Mouse (Mus musculus) liver, embryonic 13.5 days (tissue): ENCODE results near the gene Sh2d3c. TPM values are rescaled to one million over a fixed set of nuclear protein-coding genes. Genes with fewer than 3 reads are reported as not detected.
A peak's percentile ranks its signal among the peaks of the same experiment; 100 is the strongest.

Experiments
- ATAC-seq: fragments of 200-750 bp; cut with Nextera tagmentation; 2 replicates; pipeline ENCODE4 v1.8.0; 2017; ENCODE audit warnings: low read depth, mild to moderate bottlenecking, moderate number of reproducible peaks, moderate library complexity
- DNase-seq: peaks from one replicate; pipeline ENCODE4 v3.0.0; 2022
- H3K27ac ChIP-seq: fragments of 300-500 bp; sonication (generic); 2 replicates; pipeline ENCODE4 v1.5.1; 2015; ENCODE audit warnings: moderate library complexity, mild to moderate bottlenecking, inconsistent platforms
- H3K27me3 ChIP-seq: fragments of 300-500 bp; sonication (generic); 2 replicates; pipeline ENCODE4 v1.6.1; 2015; ENCODE audit warnings: mild to moderate bottlenecking, inconsistent platforms
- H3K36me3 ChIP-seq: fragments of 300-500 bp; sonication (generic); 2 replicates; pipeline ENCODE4 v1.6.1; 2015; ENCODE audit warnings: mild to moderate bottlenecking, inconsistent platforms
- H3K4me1 ChIP-seq: fragments of 300-500 bp; sonication (generic); replicated peaks from 2 replicates; pipeline ENCODE4 v1.6.1; 2015; ENCODE audit warnings: inconsistent platforms
- H3K4me2 ChIP-seq: fragments of 300-500 bp; sonication (generic); 2 replicates; pipeline ENCODE4 v1.6.1; 2015; ENCODE audit warnings: inconsistent platforms, mild to moderate bottlenecking, moderate library complexity
- H3K4me3 ChIP-seq: fragments of 300-500 bp; sonication (generic); replicated peaks from 2 replicates; pipeline ENCODE4 v1.5.1; 2015; ENCODE audit warnings: mild to moderate bottlenecking, inconsistent platforms
- H3K9ac ChIP-seq: fragments of 300-500 bp; sonication (generic); 2 replicates; pipeline ENCODE4 v1.6.1; 2015; ENCODE audit warnings: mild to moderate bottlenecking, inconsistent platforms
- H3K9me3 ChIP-seq: fragments of 300-500 bp; sonication (generic); replicated peaks from 2 replicates; pipeline ENCODE4 v1.6.1; 2016; ENCODE audit warnings: inconsistent platforms
- WGBS: fragments of 180-500 bp; shearing (Covaris S2); methylation state at CpG from one replicate; pipeline ENCODE4 v1.1.7; 2015; ENCODE audit not compliant: insufficient replicate concordance; 5-methylcytosine and 5-hydroxymethylcytosine counted together
- polyA plus RNA-seq: library from polyadenylated mRNA; unstranded; fragments of >200 nt; fragmentation: Nextera tagmentation; extraction: Ambion mirVana; gene quantifications from 2 replicates; pipeline ENCODE4 v1.2.1, GENCODE M21; 2015

Gene Sh2d3c
- polyA plus RNA-seq, 1 experiment from 2014 or later: 5.4 TPM

DNA sequence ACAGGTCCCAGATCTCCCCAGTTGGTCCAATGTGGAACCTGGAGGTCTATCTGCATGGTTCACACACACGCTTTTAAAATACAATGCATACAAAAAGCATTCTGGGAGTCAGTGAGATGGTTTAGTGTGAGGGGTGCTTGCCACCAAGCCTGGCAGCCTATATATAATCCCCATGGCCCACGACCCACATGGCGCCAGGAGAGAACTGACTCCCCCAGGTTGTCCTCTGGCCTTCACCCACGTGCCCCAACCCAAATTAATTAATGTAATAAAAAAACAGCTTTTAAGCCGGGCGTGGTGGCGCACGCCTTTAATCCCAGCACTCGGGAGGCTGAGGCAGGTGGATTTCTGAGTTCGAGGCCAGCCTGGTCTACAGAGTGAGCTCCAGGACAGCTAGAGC lies 37.2 kb upstream of the Sh2d3c start:
- no peak for DNase-seq
- H3K27me3 ChIP-seq: no peaks in the 10 kb centered on the region
- H3K4me3 ChIP-seq: no peak overlapping the region
- H3K9me3 ChIP-seq: no peaks in the 10 kb centered on the region
- H3K36me3 ChIP-seq: peaks cover 77% of the 10 kb centered on the region
- no peak for ATAC-seq
- no peak overlapping the region for H3K27ac ChIP-seq
- no peak overlapping the region for H3K4me2 ChIP-seq
- peaks cover 3% of the 10 kb centered on the region; the same call in 1 of the 2 replicates for H3K4me1 ChIP-seq
- H3K9ac ChIP-seq: no peak overlapping the region
- 88% methylated on average over 10 of the region's 10 CpGs for WGBS

DNA sequence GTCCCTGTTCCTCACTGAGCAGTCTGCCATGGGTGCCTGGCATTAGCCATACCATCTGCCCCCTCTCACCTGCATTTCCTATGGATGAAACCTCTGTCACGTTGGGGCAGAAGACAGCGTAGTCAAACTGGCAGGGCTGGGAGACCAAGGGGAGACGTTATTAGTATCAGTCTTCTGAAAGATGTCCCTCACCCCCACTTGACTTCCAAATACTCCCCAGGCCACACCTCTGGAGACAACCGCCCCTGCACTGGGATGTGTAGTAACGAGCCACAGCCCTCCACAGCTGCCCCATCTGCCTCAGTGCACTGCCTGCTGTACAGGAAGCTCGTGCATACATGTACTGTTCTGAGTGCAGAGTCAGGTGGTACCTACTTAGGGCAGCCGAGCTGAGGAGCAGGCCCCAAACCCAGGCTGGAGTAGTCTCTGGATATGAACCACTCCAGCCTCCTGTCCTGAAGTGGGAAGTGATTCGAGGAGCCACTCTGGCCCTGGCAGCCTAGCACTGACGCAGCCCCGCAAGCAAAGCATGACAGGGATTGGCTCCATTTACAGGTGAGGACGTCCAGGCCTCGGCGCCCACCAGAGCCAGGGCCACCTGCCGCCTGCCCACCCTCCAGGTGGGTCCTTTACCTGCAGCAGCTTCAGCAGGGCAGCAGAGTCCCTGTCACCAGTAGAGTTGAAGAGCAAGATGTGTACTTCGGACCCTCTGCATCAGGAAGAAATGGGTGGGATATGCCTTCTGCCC lies 36.0 kb upstream of the Sh2d3c start:
- H3K4me2 ChIP-seq: no peak overlapping the region
- H3K9ac ChIP-seq: no peak overlapping the region
- no peak overlapping the region for H3K27ac ChIP-seq
- peaks cover 10% of the 10 kb centered on the region for H3K4me1 ChIP-seq
- no peaks in the 10 kb centered on the region for H3K9me3 ChIP-seq
- H3K36me3 ChIP-seq: peaks cover 73% of the 10 kb centered on the region
- DNase-seq (no peak), ATAC-seq (no peak)
- H3K4me3 ChIP-seq: no peak overlapping the region
- 80% methylated on average over 15 of the region's 15 CpGs for WGBS
- H3K27me3 ChIP-seq: no peaks in the 10 kb centered on the region

DNA sequence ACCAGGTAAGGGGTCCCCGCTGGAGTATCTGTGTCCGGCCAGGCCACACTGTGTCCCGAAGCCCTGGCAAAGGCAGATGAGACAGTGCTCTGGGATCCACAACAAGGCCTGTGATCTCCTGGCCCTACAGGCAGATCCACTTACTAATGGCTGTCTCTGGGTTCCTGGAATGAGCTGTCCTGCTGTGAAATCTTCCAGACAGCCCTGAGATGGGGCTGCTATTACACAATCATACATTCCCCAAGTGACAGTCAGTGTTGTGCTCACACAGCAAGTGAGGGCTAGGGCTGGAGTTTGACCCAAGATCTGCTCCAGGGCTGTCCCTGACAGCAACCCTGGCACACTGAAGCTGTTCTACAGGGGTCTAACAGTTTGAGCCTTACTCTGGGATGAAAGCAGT lies 35.0 kb upstream of the Sh2d3c start:
- peaks cover 73% of the 10 kb centered on the region for H3K36me3 ChIP-seq
- H3K4me1 ChIP-seq: peaks cover 17% of the 10 kb centered on the region
- H3K27ac ChIP-seq: no peak overlapping the region
- H3K4me3 ChIP-seq: no peak overlapping the region
- DNase-seq (no peak), ATAC-seq (no peak)
- no peak overlapping the region for H3K4me2 ChIP-seq
- no peak overlapping the region for H3K9ac ChIP-seq
- H3K9me3 ChIP-seq: no peaks in the 10 kb centered on the region
- H3K27me3 ChIP-seq: no peaks in the 10 kb centered on the region
- WGBS: 89% methylated on average over 3 of the region's 3 CpGs

DNA sequence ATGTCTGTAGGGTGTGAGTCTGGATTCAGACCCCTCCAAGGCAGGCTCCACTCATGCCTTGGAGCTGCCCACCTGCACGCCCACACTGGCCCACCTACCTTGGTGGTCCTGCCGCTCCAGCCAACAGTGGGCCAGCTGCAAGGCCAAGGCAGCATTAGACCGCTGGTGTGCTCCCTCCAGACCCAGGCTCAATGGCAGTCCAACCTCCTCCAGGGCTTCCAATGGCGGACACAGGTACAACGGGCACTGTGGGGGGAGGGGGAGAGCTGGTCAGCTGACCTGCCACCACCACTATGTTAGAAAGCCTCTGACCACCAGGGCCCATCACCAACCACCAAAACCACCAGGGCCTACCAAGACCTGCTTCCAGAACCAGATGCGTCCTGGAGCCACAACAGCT lies 34.2 kb upstream of the Sh2d3c start:
- WGBS: 79% methylated on average over 6 of the region's 6 CpGs
- H3K4me3 ChIP-seq: no peak overlapping the region
- peaks cover 22% of the 10 kb centered on the region for H3K4me1 ChIP-seq
- no peaks in the 10 kb centered on the region for H3K27me3 ChIP-seq
- no peak overlapping the region for H3K4me2 ChIP-seq
- H3K36me3 ChIP-seq: peaks cover 68% of the 10 kb centered on the region
- DNase-seq: no peak
- H3K27ac ChIP-seq: no peak overlapping the region
- no peaks in the 10 kb centered on the region for H3K9me3 ChIP-seq
- no peak overlapping the region for H3K9ac ChIP-seq
- no peak for ATAC-seq

DNA sequence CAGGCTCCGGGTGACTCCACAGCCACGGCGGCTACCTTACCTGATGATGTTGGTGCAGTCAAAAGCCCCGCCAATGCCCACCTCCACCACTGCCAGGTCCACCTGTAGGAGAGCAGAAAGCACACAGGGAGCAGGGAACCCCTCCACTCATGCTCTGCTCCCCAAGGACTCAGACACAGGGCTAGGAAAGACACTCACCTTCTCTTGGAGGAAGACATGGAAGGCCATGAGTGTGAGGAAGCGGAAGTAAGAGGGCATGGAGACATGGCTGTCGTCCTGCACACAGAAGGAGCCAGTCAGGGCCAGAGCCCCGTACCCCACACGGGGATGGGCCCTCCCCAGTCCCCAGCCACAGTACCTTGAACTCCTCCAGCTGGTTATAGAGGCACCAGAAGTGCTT lies 33.3 kb upstream of the Sh2d3c start:
- Histone ChIP-seq H3K27ac (no peak overlapping the region), H3K4me2 (no peak overlapping the region), H3K27me3 (no peaks in the 10 kb centered on the region), H3K36me3 (peaks cover 64% of the 10 kb centered on the region), H3K9me3 (no peaks in the 10 kb centered on the region), H3K9ac (no peak overlapping the region), H3K4me1 (peaks cover 32% of the 10 kb centered on the region), H3K4me3 (no peak overlapping the region)
- DNase-seq (no peak), ATAC-seq (no peak)
- 86% methylated on average over 8 of the region's 8 CpGs for WGBS

DNA sequence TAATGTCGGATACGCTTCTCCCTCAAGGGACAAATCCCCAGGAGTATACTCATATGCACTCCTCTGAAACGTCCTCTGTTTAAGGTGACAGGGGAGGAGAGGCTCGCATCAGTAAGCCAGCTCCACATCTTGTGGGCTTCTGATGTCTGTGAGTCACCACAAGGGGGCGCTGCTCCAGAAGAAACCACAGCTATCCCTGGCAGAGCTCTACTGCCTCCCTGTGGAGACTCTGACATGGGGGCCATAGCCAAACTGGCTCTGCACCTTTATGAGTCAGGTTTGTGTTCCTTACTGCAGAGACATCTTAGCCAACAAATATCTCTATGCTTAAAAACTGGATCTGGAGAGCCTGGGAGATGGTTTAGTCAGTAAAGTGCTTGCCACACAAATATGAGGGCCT lies 31.4 kb upstream of the Sh2d3c start:
- Histone ChIP-seq H3K4me3 (no peak overlapping the region), H3K9me3 (no peaks in the 10 kb centered on the region), H3K36me3 (peaks cover 46% of the 10 kb centered on the region), H3K27me3 (no peaks in the 10 kb centered on the region), H3K9ac (no peak overlapping the region), H3K27ac (no peak overlapping the region), H3K4me2 (no peak overlapping the region), H3K4me1 (peaks cover 48% of the 10 kb centered on the region)
- ATAC-seq (no peak), DNase-seq (peak; percentile 75)
- 26% methylated on average over 5 of the region's 5 CpGs for WGBS

DNA sequence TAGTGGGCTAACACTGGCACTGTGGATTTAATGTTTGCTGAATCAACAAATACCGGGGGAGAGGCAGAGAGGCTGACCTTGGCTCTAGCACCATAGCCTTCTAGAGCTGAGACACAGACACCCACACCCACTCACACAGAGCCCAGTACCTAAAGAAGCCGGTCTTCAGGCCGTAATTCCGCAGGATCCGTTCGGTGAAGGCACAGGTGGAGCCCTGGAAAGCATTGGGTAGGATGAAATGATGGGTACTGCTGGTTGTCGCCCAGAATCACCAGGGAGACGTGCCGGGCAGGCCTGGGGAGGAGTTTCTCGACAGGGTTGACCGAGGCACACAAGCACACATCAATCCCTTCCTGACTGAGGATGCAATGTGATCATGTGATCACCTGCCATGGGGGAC lies 29.8 kb upstream of the Sh2d3c start:
- Histone ChIP-seq H3K4me2 (peak overlapping the region; percentile 98; the same call in 1 of the 2 replicates), H3K4me3 (peak overlapping the region; percentile 10; the same call in 1 of the 2 replicates)

DNA sequence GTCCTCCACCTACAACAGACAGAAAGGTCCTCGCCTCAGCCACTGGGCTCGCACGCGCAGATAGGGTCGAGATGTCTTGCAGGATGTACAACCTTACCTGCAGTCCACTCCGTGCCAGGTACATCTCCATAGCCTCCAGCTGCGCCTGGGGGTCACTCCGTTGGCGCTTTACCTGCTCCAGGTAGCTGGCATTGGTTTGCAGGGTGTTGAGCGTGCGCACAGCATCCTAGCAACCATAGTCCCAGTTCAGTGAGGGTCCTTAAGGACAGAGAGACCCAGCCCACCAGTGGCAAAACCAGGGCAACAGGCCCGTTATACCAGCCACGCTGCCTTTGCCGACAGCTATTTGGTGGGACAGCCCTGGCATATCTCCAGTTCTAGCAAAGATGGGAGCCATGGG lies 28.4 kb upstream of the Sh2d3c start:
- Histone ChIP-seq H3K4me2 (peak overlapping the region; percentile 98), H3K9ac (peak overlapping the region; percentile 90), H3K27ac (0 out of 2 replicates have a peak overlapping the region, but pooled peaks have one; percentile 15), H3K4me3 (peak overlapping the region; percentile 82), H3K9me3 (no peaks in the 10 kb centered on the region), H3K4me1 (peaks cover 52% of the 10 kb centered on the region), H3K36me3 (peaks cover 15% of the 10 kb centered on the region), H3K27me3 (no peaks in the 10 kb centered on the region)
- ATAC-seq: no peak
- WGBS: 85% methylated on average over 14 of the region's 14 CpGs
- no peak for DNase-seq

More for the DNA sequence above, 29.8 kb upstream of the Sh2d3c start:
- Histone ChIP-seq H3K9me3 (no peaks in the 10 kb centered on the region), H3K27ac (peak overlapping the region; percentile 26), H3K36me3 (peaks cover 29% of the 10 kb centered on the region), H3K27me3 (no peaks in the 10 kb centered on the region), H3K4me1 (peaks cover 52% of the 10 kb centered on the region), H3K9ac (no peak overlapping the region)
- 68% methylated on average over 11 of the region's 11 CpGs for WGBS
- ATAC-seq (no peak), DNase-seq (no peak)

DNA sequence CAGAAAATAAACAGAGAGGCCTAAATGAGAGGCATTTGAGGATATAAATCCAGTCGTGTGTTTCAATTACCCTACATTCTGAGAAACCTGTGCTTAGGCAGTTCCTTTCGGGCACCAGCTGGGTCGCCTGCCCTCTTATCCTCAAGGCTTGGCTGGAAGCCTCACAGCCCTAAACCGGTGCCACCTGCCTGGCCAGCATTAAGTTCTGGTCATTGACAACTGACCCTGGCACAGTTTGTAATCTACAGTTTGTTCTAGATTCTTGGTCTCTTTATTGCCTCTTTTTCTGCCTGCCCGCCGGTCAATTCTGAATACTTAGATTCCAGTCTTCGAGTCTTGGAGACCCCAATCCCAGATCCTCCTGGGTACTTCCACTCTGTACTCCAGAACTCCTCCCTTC lies 27.6 kb upstream of the Sh2d3c start:
- no peaks in the 10 kb centered on the region for H3K9me3 ChIP-seq
- 12% methylated on average over 7 of the region's 7 CpGs for WGBS
- peaks cover 52% of the 10 kb centered on the region for H3K4me1 ChIP-seq
- H3K9ac ChIP-seq: peak overlapping the region; percentile 90
- H3K4me2 ChIP-seq: peak overlapping the region; percentile 98
- H3K27ac ChIP-seq: peak overlapping the region; percentile 80
- H3K36me3 ChIP-seq: peaks cover 7% of the 10 kb centered on the region; the same call in 1 of the 2 replicates
- no peaks in the 10 kb centered on the region for H3K27me3 ChIP-seq
- no peak for ATAC-seq
- peak overlapping the region; percentile 82 for H3K4me3 ChIP-seq
- no peak for DNase-seq

DNA sequence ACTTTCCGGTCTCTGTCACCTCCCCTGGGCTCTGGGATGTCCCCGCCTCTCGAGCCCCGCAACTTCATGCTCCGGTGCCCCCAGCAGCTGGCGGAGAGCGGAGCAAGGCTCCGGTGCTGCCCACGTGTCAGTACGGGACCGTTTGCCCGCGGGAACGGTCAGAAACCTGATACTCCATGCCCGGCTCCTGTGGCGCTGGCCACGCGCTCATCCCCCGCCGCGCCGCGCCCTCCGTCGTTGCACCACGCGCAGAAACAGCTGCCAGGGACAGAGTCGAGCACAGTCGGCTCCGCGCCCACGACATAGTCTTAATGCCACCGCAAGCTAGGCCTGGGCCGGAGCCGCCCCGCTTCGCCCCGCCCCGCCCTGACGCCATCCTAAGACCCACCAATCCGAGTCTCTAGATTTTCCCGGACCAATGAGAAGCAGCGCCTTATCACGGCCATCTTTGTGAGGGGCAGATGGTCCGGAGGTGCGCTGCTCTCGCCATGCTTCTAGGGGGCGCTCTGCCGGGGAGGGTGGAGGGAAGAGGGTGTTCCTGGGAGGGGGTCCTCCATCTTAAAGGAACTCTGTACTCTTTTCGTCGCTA lies 26.9 kb upstream of the Sh2d3c start:
- Histone ChIP-seq H3K4me3 (peak overlapping the region; percentile 82), H3K27me3 (no peaks in the 10 kb centered on the region), H3K4me1 (peaks cover 51% of the 10 kb centered on the region), H3K36me3 (0 out of 2 replicates have a peak, but pooled peaks cover 2% of the 10 kb centered on the region), H3K9ac (peak overlapping the region; percentile 90), H3K27ac (peak overlapping the region; percentile 80), H3K9me3 (no peaks in the 10 kb centered on the region), H3K4me2 (peak overlapping the region; percentile 98)
- DNase-seq (peak; percentile 87), ATAC-seq (peak; percentile 96)
- WGBS: under 1% methylated on average over 51 of the region's 51 CpGs

DNA sequence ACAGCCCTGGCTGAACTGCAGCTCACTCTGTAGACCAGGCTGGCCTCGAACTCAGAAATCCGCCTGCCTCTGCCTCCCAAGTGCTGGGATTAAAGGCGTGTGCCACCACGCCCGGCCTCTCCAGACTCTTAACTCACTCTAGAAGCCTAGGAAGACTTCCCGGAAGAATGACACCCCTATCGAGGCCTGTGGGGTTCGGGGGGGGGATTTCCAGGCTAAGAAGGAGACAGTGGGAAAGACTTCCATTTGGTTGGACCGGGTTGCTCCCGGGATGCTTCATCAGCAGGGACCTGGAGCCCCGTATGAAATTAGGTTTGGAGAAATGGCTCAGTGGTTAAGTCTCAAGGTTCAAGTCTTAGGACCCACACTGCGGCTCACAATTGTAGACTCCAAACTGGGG lies 26.2 kb upstream of the Sh2d3c start:
- Histone ChIP-seq H3K4me1 (peaks cover 46% of the 10 kb centered on the region), H3K27ac (peak overlapping the region; percentile 55; the same call in 1 of the 2 replicates), H3K9me3 (no peaks in the 10 kb centered on the region), H3K4me2 (peak overlapping the region; percentile 98), H3K27me3 (no peaks in the 10 kb centered on the region), H3K4me3 (peak overlapping the region; percentile 82; the same call in 1 of the 2 replicates), H3K9ac (0 out of 2 replicates have a peak overlapping the region, but pooled peaks have one; percentile 52), H3K36me3 (0 out of 2 replicates have a peak, but pooled peaks cover 2% of the 10 kb centered on the region)
- WGBS: 75% methylated on average over 12 of the region's 12 CpGs
- DNase-seq (no peak), ATAC-seq (no peak)
